ENCODE assay signal across 25 mouse cellular contexts in the genomic region with DNA sequence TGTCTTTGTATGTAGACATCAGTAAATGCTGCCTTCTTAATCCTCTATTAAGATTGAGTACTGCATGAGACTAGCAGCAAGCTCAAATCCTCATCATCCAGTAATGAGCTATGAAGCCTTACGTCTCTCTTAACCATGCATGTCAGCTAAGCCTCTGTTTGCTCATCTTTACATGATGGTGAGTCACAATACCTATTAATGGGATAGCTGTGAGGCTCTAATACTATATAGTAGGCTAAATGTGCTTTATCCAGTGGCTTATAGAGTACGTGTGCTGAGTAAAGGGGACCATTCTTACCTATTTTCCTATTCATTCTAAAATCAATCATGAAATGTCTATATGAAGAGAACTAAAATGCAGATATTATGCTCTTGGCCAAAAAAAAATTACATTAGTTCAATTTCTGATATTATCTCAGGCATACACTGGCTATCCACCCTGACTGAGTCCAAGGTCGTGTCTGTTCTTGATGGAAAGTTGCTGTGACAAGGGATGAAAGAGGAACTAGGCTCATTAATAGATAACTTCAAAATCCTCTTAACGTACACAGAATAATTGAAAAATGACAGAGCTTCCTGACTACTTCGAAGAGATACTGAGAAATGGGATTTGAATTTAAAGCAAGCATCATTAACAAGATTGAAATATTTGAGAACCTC.
"Had no signal": no experiment of that assay in that cellular context is flagged by ENCODE, and none has a peak within 500 bp of the region (broad histone marks: within the 10 kb centered on the region; RNA-seq: fewer than 3 reads in every experiment).

No protein-coding gene starts in this region.

- H3K4me2 ChIP-seq: heart, embryonic 11.5 days; heart, embryonic 13.5 days; heart, embryonic 15.5 days; hindbrain, embryonic 14.5 days; kidney, embryonic 15.5 days; limb, embryonic 13.5 days; limb, embryonic 15.5 days; liver, embryonic 12.5 days had no signal

- H3K27ac ChIP-seq: heart, adult 2 months; heart, embryonic 13.5 days; heart, embryonic 15.5 days; hindbrain, embryonic 14.5 days; hindbrain, postnatal 0 days; kidney, embryonic 15.5 days; kidney, postnatal 0 days; limb, embryonic 13.5 days; limb, embryonic 15.5 days; liver, embryonic 12.5 days had no signal

- H3K4me1 ChIP-seq: heart, embryonic 13.5 days; heart, embryonic 15.5 days; kidney, embryonic 15.5 days; limb, embryonic 13.5 days; limb, embryonic 15.5 days; liver, embryonic 12.5 days had no signal

- DNase-seq: gastrocnemius, postnatal 14 days; gastrocnemius, postnatal 36 days; heart, adult 11 months; heart, adult 2 months; heart, postnatal 14 days; heart, postnatal 36 days; kidney, adult 11 months; kidney, adult 2 months; kidney, adult 9 months; kidney, postnatal 14 days; kidney, postnatal 36 days; layer of hippocampus, adult 9-11 months; layer of hippocampus, postnatal 36 days; left cerebral cortex, postnatal 4 days had no signal

- H3K9me3 ChIP-seq: heart, embryonic 13.5 days; heart, embryonic 15.5 days; kidney, embryonic 15.5 days; limb, embryonic 13.5 days; limb, embryonic 15.5 days; liver, embryonic 12.5 days had no signal

- ATAC-seq: hindbrain, postnatal 0 days; intestine, embryonic 16.5 days; liver, embryonic 12.5 days had no signal

- H3K4me3 ChIP-seq: heart, adult 2 months; heart, embryonic 13.5 days; heart, embryonic 15.5 days; kidney, embryonic 15.5 days; limb, embryonic 13.5 days; limb, embryonic 15.5 days; liver, embryonic 12.5 days had no signal

- H3K36me3 ChIP-seq: heart, embryonic 13.5 days; heart, embryonic 15.5 days; kidney, embryonic 15.5 days; limb, embryonic 13.5 days; limb, embryonic 15.5 days; liver, embryonic 12.5 days had no signal

- H3K27me3 ChIP-seq: heart, embryonic 13.5 days; heart, embryonic 15.5 days; kidney, embryonic 15.5 days; limb, embryonic 13.5 days; limb, embryonic 15.5 days; liver, embryonic 12.5 days had no signal

- H3K9ac ChIP-seq: heart, embryonic 13.5 days; heart, embryonic 15.5 days; hindbrain, embryonic 14.5 days; kidney, embryonic 15.5 days; limb, embryonic 13.5 days; limb, embryonic 15.5 days; liver, embryonic 12.5 days had no signal
